ENCODE assay signal across 29 mouse cellular contexts in the genomic region with DNA sequence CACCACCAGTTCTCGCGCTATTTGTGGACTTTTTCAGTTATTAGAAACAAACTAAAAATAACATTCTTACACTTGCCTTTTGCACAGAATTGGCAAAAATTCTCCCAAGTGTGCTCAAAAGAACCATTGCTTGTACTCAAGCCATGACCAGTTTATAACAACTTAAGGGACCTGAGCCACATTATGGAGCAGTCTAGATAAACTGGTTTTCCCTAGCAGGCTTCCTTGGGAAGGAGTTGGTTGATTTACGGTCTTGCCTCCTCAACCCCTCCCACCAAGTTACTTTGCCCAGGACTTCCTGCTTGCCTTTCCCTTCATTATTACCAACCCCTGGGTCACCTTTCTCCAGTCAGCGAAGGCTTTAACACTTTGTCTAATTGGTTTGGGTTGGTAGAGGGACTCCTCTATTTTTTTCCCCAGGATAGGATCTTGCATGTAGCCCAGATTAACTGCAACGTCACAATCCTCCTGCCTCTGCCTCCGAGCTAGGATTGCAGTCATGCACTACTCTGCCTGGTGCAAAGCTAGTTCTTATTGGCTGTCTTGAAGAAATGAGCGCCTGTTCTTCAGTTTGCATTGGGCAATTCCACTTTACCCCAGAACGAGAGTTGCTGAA.
DNase-seq lines count a peak whose midpoint lies in the region; ATAC-seq and TF ChIP-seq lines count a peak whose summit lies in the region.
"Had no signal": no experiment of that assay in that cellular context is flagged by ENCODE, and none has a peak within 500 bp of the region (broad histone marks: within the 10 kb centered on the region; RNA-seq: fewer than 3 reads in every experiment).

No protein-coding gene starts in this region.

- no peak for TF ChIP-seq CTCF in testis, adult 2 months (IDR thresholded peaks at IDR 0.05; ENCODE audit: control insufficient read depth, insufficient read depth, insufficient replicate concordance, low read depth, low read length)
- TF ChIP-seq CTCF in intestine, postnatal 0 days (IDR thresholded peaks at IDR 0.05; ENCODE audit: low read depth) = no peak

- H3K4me1 ChIP-seq in testis, adult 2 months (ENCODE audit: control insufficient read depth, insufficient read depth, low read length) = peaks cover 7% of the 10 kb centered on the region
- H3K4me1 ChIP-seq in intestine, postnatal 0 days (replicated peaks; ENCODE audit: control insufficient read depth, insufficient read depth, low read length) = peaks cover 8% of the 10 kb centered on the region; the same call in 1 of the 2 replicates
- H3K4me1 ChIP-seq in liver, embryonic 16.5 days (ENCODE audit: control insufficient read depth, low read depth, low read length) = peaks cover 25% of the 10 kb centered on the region
- H3K4me1 ChIP-seq in hindbrain, embryonic 12.5 days = peaks cover 13% of the 10 kb centered on the region; the same call in 1 of the 2 replicates
- peaks cover 21% of the 10 kb centered on the region; the same call in 1 of the 2 replicates for H3K4me1 ChIP-seq in kidney, embryonic 14.5 days (ENCODE audit: control insufficient read depth, insufficient read depth, low read length)

- no peak overlapping the region for H3K4me2 ChIP-seq in intestine, postnatal 0 days (replicated peaks; ENCODE audit: low read depth)
- peak overlapping the region; percentile 10; the same call in 1 of the 2 replicates for H3K4me2 ChIP-seq in liver, embryonic 16.5 days (ENCODE audit: low read depth, low read length)
- H3K4me2 ChIP-seq in hindbrain, embryonic 12.5 days (replicated peaks) = no peak overlapping the region
- no peak overlapping the region for H3K4me2 ChIP-seq in kidney, embryonic 14.5 days (replicated peaks; ENCODE audit: low read depth, low read length)
- H3K4me2 ChIP-seq: hindbrain, embryonic 14.5 days; kidney, embryonic 15.5 days had no signal

- no peak overlapping the region for H3K27ac ChIP-seq in testis, adult 2 months (ENCODE audit: control insufficient read depth, insufficient read depth, low read depth, low read length)
- no peak overlapping the region for H3K27ac ChIP-seq in intestine, postnatal 0 days (ENCODE audit: low read depth, low read length)
- no peak overlapping the region for H3K27ac ChIP-seq in liver, embryonic 16.5 days (ENCODE audit: low read length)
- H3K27ac ChIP-seq in hindbrain, embryonic 12.5 days = no peak overlapping the region
- no peak overlapping the region for H3K27ac ChIP-seq in kidney, embryonic 14.5 days (ENCODE audit: low read depth, low read length)
- H3K27ac ChIP-seq: embryonic facial prominence, embryonic 10.5 days; forebrain, embryonic 10.5 days; heart, adult 2 months; hindbrain, embryonic 14.5 days; kidney, embryonic 15.5 days had no signal

- 60% methylated on average over 8 of the region's 8 CpGs for WGBS in intestine, postnatal 0 days
- 50% methylated on average over 8 of the region's 8 CpGs for WGBS in liver, embryonic 16.5 days (ENCODE audit: insufficient replicate concordance)
- WGBS in hindbrain, embryonic 12.5 days = 80% methylated on average over 8 of the region's 8 CpGs
- WGBS in kidney, embryonic 14.5 days = 59% methylated on average over 8 of the region's 8 CpGs

- DNase-seq in testis, postnatal 14 days (ENCODE audit: low spot score) = no peak
- no peak for DNase-seq in adrenal gland, postnatal 25 days
- DNase-seq: adrenal gland, adult 8-10 months; B cell, adult 2 months; cerebellum, adult 8-10 months; forebrain, postnatal 0 days; gastrocnemius, postnatal 25 days; heart, adult 2 months; kidney, postnatal 4 days; layer of hippocampus, adult 9-11 months; left cerebral cortex, postnatal 4 days; lung, postnatal 14 days; midbrain, embryonic 14.5 days; right cerebral cortex, postnatal 14 days; thymus, adult 18-20 months; thymus, postnatal 36 days had no signal

- no peaks in the 10 kb centered on the region for H3K9me3 ChIP-seq in intestine, postnatal 0 days (ENCODE audit: control insufficient read depth)
- no peaks in the 10 kb centered on the region for H3K9me3 ChIP-seq in liver, embryonic 16.5 days (replicated peaks; ENCODE audit: control insufficient read depth, low read length)
- H3K9me3 ChIP-seq in hindbrain, embryonic 12.5 days (replicated peaks) = no peaks in the 10 kb centered on the region
- no peaks in the 10 kb centered on the region for H3K9me3 ChIP-seq in kidney, embryonic 14.5 days (ENCODE audit: control insufficient read depth, low read length)
- H3K9me3 ChIP-seq: embryonic facial prominence, embryonic 10.5 days; forebrain, embryonic 10.5 days; G1E; kidney, embryonic 15.5 days had no signal

- H3K9ac ChIP-seq in intestine, postnatal 0 days (ENCODE audit: low read depth, low read length) = no peak overlapping the region
- no peak overlapping the region for H3K9ac ChIP-seq in liver, embryonic 16.5 days (ENCODE audit: low read depth, low read length)
- no peak overlapping the region for H3K9ac ChIP-seq in hindbrain, embryonic 12.5 days
- no peak overlapping the region for H3K9ac ChIP-seq in kidney, embryonic 14.5 days (ENCODE audit: low read depth, low read length)
- H3K9ac ChIP-seq: forebrain, postnatal 0 days; hindbrain, embryonic 14.5 days; kidney, embryonic 15.5 days had no signal

- TF ChIP-seq POLR2A in testis, adult 2 months (IDR thresholded peaks at IDR 0.05; ENCODE audit: control insufficient read depth, low read depth, low read length) = no peak

- peak overlapping the region; percentile 42 for H3K4me3 ChIP-seq in testis, adult 2 months (ENCODE audit: control insufficient read depth, low read depth, low read length)
- no peak overlapping the region for H3K4me3 ChIP-seq in intestine, postnatal 0 days (ENCODE audit: low read depth, low read length)
- no peak overlapping the region for H3K4me3 ChIP-seq in liver, embryonic 16.5 days (ENCODE audit: low read depth, low read length)
- no peak overlapping the region for H3K4me3 ChIP-seq in hindbrain, embryonic 12.5 days
- H3K4me3 ChIP-seq in kidney, embryonic 14.5 days (ENCODE audit: low read length) = no peak overlapping the region
- H3K4me3 ChIP-seq: embryonic facial prominence, embryonic 10.5 days; forebrain, embryonic 10.5 days; heart, adult 2 months; kidney, embryonic 15.5 days had no signal

- no peaks in the 10 kb centered on the region for H3K27me3 ChIP-seq in testis, adult 2 months (ENCODE audit: control insufficient read depth, insufficient read depth, low read length)
- H3K27me3 ChIP-seq in intestine, postnatal 0 days (replicated peaks; ENCODE audit: control insufficient read depth, insufficient read depth, low read length) = no peaks in the 10 kb centered on the region
- H3K27me3 ChIP-seq in liver, embryonic 16.5 days (ENCODE audit: control insufficient read depth, insufficient read depth, low read depth, low read length) = peaks cover 9% of the 10 kb centered on the region; the same call in 1 of the 2 replicates
- 0 out of 2 replicates have a peak, but pooled peaks cover 5% of the 10 kb centered on the region for H3K27me3 ChIP-seq in hindbrain, embryonic 12.5 days
- H3K27me3 ChIP-seq in kidney, embryonic 14.5 days (ENCODE audit: control insufficient read depth, insufficient read depth, low read length) = no peaks in the 10 kb centered on the region
- H3K27me3 ChIP-seq: CH12.LX; kidney, embryonic 15.5 days had no signal

- no peaks in the 10 kb centered on the region for H3K36me3 ChIP-seq in testis, adult 2 months (ENCODE audit: control insufficient read depth, insufficient read depth, low read length)
- no peaks in the 10 kb centered on the region for H3K36me3 ChIP-seq in intestine, postnatal 0 days (ENCODE audit: control insufficient read depth, insufficient read depth)
- H3K36me3 ChIP-seq in liver, embryonic 16.5 days (ENCODE audit: control insufficient read depth, insufficient read depth) = no peaks in the 10 kb centered on the region
- no peaks in the 10 kb centered on the region for H3K36me3 ChIP-seq in hindbrain, embryonic 12.5 days
- no peaks in the 10 kb centered on the region for H3K36me3 ChIP-seq in kidney, embryonic 14.5 days (ENCODE audit: control insufficient read depth, insufficient read depth, low read length)
- H3K36me3 ChIP-seq: embryonic facial prominence, embryonic 10.5 days; forebrain, embryonic 10.5 days; G1E; kidney, embryonic 15.5 days had no signal

- ATAC-seq in intestine, postnatal 0 days = peak; percentile 63
- no peak for ATAC-seq in liver, embryonic 16.5 days (ENCODE audit: low read depth)
- ATAC-seq in hindbrain, embryonic 12.5 days (ENCODE audit: low FRiP score) = no peak
- ATAC-seq in kidney, embryonic 14.5 days (ENCODE audit: low FRiP score, low TSS enrichment) = no peak
- ATAC-seq: forebrain, postnatal 0 days; inflammation-experienced regulatory T-cells, adult 6 months; Patski had no signal
